Mouse (Mus musculus) cerebellum, postnatal 36 days (tissue): ENCODE data around the gene Trmt10a.

ENCODE experiments used
- DNase-seq, 2 experiments: peaks; one replicate each; pipeline ENCODE4 v3.0.0; 2021 to 2022; ENCODE audit warnings: mixed read lengths in 2 of 2

Gene Trmt10a

DNA sequence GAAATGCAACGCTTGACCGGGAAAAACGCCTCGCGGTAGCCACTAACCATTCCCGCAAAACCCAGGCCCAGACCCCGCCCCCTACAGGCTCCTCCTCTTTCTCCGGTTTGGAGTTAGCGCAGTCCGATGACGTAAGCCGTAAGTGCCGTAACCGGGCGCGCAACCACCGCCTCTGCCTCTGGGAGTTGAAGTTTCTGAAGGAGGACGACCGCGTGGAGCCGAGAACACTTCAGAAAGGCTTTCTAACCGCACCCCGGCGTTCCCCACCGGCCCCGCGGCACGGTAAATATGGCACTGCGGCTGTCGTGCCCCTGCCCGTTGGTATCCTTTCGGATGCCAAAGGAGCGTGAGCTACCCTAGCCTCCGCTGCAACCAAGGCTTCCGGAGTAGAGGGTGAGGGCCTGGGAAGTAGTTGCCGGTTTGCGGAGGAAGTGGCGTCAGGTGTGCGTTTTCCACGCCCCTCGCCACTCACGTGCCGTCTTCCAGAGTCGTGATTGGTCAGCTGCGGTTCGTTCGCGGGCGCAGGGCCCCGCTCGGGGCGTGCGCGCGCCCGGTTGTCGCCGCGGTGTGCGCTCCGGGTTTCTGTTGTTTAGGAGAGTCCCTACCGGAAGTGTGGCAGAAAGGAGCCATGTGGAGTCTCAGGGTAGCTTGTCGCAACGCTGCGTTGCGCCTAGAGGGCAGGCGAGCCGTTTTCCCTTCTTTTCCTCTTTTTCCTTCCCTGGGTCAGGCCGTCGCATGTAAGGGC is at the start of gene Trmt10a:
Trmt10a (plus strand) TSS at position 134 of the 745 bp plus-strand sequence.
- peak; percentile 99 for DNase-seq

DNA sequence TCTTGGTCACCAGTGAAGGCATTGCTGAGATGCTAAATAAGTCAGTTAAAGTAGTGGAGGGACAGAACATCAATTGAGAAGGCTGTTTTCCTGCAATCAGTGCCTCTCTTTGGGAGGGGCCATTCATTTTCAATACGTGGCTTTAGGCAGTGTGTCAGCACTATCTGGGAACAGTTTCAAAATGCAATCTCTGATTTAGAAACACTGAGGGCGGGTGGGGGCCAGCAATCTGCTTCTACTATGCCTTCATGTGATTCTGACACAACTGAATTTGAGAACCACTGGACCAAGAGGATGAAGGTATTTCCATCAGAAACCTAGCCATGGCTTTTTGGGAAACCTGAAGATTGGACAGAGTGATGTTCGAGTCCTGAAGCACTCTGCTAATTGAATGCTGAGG is 47.9 kb upstream of the Trmt10a start:
- no peak for DNase-seq

DNA sequence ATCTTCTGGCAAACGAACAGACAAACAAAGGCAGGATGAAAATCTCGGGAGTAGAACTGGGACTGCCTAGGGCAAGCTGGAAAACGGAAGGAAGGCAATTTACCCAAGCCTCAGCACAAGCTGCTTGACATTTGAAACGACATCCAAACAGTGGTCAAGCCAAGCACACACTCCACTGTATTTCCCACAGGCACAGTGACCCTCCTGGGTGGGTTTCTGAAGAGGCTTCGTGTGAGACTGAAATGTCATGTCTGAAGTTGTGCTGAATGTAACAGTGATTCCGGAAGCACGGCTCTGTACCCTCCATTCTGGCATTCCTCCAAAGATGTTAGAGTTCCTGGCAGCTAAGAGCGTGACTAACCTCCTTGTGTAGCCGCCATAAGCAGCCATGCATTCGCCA is 47.5 kb upstream of the Trmt10a start:
- peak in 1 of 2 experiments; percentile 23 for DNase-seq

DNA sequence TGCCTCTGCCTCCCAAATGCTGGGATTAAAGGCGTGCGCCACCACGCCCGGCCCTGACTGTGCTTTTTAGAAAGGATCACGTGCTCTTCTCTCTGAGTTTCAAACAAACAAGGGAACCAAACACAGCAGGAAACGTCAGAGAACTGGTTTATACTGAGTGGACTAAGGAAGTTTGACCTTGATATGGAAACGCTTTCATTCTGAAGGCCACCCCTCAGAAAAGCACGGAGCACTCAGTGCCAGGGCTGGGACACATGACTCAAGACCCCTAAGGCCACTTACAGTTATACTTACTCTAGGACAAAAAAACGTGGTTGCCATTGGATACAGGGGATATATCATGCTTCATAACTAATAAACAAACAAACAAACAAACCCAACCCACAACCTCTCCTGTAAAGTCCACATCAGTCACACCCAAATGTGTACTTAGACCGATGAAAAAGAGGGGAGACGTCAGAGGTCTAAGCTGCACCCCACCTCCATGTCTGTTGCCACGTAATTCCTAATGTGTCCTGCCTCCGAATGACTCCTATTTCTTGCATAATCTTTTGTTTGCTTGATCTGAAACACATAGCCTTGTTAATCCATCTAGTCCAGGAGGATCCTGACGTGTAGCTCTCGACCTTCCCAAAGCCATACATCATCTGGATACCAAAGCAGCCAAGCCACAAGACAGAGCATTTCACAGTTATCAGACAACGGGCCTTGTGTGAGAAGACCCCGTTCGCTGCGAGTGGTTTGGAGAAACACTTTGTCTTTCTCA is 46.8 kb upstream of the Trmt10a start:
- DNase-seq = no peak

DNA sequence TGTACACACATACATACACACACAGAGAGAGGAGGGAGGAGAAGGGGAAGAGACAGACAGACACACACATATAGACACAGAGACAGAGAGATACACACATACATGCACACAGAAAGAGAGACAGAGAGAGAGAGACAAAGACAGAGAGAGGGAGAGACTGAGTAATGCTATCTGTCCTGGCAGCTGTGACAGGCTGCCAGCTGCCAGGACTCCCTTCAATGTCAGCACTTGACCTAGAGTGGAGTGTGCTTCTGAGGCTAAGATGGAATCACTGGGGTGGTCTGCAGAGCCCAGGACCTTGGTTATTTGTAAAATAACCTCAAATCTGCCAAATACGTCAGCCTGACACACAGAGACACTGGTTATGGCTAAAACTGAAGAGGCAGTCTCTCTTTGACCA is 45.5 kb upstream of the Trmt10a start:
- no peak for DNase-seq

DNA sequence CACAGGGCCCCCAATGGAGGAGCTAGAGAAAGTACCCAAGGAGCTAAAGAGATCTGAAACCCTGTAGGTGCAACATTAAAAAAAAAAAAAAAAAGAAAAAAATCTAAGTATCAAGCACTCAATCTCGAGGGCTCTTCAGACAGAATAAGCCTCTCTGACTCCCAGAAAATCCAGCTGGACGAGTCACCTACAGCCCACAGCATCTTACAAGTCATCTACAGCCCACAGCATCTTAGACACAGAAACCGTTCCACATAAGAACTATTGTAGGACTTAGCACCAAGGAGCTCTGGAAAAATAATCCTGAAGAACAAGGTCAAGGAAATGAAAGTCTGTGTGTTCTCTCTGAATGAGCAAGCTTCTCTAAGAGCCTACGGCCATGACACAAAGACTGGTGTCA is 41.3 kb upstream of the Trmt10a start:
- no peak for DNase-seq

DNA sequence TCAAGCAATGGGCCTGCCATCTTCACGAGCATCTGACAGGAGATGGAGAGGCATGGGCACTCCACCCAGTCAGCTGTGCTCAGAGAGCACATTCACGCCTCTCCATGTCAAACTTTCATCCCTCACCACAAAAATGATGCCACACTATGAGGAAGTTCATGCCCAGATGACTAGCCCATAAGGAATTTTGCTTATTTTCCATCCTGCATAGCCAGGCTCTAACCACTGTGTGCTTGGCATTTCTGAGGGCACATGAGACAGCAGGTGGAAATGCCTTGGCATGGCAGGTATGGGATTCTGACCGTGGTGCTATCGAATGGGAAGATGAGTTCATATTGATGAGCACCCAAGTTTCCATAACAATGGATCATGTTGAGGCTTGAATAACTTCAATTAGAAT is 39.6 kb upstream of the Trmt10a start:
- no peak for DNase-seq

DNA sequence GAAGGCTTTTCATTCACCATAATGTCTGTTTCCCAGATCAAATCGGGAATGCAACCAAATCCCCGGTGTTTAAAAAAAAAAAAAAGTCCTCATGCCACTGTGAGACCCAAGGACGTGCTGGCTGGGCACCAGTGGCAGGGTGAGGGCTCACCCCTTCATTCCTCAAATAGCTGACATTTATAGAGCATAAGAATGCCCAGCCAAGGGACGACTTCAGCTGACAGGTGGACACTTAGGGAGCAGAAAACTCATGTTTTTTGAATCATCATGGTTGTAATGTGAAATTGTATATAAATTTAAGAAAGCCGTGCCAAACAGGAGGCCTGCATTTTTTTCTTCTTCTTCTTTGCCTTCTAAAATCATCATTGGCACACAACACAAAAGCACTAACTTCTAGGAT is 38.2 kb upstream of the Trmt10a start:
- no peak for DNase-seq

DNA sequence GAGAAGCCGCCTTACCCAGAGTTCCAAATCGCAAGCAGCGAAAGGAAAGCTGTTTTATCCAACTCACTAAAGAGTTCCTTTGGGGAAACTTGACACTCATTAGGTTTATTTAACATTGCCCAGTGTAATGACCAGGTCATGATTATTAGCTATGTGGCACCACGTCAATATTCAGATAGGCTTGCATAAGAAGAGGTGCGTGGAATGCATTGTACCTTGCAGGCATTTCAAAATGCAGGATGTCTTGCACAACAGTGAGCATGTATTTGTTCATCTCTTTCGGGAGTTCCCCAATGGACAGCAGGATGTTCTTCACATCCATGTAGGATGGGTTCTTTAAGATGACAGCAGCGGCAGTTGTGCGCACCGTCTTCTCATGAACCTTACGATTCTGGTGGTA is 36.4 kb upstream of the Trmt10a start:
- no peak for DNase-seq

DNA sequence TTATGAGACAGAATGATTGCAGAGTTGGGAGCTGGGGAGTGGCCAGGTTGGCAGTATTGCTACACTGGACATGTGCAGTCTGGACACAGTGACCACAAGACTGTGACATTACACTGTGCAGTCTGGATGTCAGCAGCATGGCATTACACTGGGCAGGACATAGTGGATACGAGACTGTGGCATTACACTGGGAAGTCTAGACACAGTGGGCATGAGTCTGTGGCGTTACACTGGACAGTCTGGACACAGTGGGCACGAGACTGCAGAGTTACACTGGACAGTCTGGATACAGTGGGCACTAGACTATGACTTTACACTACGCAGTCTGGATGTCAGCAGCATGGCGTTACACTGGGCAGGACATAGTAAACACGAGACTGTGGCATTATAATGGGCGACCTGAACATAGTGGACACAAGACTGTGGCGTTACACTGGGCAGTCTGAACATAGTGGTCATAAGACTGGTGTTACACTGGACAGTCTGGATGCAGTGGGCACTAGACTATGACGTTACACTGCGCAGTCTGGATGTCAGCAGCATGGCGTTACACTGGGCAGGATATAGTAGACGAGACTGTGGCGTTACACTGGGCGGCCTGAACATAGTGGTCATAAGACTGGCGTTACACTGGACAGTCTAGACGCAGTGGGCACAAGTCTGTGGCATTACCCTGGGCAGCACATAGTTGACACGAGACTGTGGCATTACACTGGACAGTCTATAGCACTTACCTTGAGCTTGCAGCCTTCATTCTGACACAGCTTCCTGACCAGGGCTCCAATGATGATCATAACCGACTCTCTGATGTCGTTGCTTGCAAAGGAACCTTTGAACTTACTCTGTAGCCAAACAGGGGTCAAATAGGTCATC is 32.1 kb upstream of the Trmt10a start:
- DNase-seq = no peak

DNA sequence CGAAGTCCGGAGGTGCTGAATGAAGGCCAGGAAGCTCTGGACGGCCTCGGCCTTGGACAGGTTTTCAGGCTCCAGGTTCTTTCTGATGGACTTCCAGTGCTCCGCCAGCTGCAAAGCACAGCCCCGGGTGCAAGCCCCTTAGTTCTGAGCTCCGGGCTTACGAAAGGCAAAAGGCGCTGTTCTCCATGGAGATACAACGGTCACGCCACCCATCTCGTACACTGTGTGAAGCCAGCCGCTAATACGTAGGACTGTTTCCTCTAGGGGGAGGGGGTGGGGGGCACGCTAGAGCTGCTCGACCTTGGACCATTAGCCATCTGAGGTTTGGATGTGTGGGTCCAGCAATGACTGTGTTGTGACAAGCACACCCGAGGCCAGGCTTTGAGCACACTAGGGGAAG is 29.1 kb upstream of the Trmt10a start:
- no peak for DNase-seq

DNA sequence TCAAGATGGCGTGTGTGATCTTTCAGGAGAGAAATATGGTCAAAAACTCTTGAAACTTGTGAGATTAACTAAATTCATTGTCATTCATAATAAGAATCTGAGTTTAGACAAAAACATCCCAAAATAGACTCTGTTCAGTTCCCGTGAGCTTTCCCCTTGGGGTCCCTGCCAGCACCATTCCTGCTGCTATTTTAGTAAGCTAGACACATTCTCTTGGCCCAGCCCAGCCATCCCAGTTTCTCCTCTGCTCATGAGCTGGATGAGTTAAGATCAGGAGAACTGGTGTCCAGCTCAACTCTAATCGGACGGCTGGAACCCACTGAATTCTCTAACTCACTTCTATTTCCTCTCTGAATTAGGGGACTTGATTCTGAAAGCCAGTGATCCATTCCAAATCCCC is 26.4 kb upstream of the Trmt10a start:
- no peak for DNase-seq

DNA sequence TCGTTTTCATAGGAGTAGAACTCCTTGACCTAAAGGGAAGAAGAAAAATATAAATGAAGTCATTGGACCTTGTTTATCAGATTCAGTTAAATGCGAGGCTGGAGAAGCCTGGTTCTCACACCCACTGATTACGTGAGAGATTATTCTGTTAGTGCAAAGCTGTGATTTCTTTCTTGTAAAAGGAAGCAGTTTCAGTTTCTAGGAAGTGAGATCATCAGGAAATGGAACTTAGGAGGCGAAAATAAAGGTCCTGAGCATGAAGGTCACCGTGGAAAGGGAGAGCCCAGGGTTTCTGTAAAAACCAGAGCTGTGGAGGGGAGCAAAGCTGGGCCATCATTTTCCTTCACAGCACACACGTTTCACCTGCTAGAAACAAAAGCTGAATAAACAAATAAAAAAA is 24.9 kb upstream of the Trmt10a start:
- DNase-seq = no peak

DNA sequence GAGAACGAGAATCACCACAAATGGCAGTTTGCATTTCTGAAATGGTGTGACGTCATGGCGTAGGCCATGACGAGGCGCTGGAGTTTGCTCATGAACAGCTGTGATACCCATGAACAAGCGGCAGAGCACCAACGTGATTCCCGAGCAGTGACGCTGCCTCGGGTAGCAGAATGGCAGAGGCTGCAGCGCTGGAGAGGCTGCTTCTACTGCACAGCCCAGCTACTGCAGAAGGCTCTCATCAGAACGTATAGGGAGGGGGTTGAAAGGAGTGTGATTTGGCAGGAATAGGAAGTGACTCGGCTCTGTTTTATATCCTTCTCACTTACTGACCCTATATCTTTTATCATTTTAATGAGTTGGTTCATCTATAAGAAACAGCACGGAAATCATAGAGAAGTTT is 24.4 kb upstream of the Trmt10a start:
- DNase-seq = no peak

DNA sequence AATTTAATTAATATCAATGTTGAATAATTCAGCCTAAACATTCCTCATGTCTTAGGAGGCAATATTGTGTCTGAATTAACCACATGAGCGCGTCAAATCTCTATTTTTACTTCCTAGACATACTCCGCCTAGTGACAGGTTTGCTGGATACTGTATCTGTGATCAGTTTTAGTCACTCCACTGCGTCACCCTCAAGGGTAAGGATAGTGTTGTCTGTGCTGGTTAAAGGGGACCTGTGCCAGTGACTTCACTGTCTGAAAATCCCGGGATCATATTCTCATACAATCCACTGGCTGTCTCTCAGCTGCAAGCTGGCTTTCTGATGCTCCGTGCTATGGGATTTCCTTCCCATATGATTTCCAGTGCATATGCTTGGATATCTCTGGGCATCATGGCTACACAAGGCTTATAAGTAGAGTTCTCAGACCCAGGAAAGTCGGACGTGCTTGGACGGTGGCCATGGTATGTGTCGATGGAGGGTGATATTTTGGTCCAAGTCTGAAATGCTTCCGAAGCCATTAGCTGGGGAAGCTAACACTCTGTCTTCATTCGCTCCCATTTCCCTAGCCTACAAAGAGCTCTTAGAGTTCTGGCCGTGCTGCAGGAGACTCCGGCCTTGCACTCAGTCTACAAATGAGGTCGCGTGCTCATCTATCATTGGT is 23.7 kb upstream of the Trmt10a start:
- no peak for DNase-seq

DNA sequence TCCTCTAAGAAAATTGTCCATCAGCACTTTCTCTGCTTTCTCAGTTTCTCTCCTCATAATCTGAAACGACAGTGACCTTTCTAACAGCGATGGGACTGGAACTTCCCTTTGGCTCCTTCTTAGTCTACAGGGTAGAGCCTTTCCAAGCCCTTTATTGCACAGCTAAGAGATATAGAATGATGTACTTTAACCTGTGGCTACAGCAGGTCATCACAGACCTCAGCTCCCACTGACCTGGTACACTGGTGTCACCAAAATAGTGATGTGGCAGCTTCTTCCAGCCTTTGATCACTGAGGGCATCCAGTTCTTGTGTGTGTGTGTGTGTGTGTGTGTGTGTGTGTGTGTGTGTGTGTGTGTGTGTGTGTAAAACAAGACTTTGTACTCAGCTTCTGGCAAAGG is 21.8 kb upstream of the Trmt10a start:
- no peak for DNase-seq

DNA sequence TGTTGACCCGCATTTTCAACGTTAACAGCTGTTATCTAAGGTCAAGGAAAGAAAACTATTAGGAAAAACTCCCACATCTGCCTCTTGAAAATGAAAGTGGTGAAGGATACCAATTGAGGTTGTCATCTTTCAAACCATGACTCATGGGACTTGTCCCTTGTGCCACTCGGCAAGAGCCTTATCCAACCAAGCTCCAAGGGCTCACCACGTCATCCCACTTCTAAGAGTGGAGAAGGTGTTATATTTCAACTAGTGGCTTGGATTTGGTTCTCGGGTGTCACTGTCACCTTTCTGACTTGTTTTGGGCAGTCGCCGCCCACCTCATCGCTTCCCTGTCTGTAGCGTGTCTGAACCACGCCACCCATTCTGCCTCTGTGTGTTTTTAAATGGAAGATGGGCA is 19.4 kb upstream of the Trmt10a start:
- DNase-seq = no peak

DNA sequence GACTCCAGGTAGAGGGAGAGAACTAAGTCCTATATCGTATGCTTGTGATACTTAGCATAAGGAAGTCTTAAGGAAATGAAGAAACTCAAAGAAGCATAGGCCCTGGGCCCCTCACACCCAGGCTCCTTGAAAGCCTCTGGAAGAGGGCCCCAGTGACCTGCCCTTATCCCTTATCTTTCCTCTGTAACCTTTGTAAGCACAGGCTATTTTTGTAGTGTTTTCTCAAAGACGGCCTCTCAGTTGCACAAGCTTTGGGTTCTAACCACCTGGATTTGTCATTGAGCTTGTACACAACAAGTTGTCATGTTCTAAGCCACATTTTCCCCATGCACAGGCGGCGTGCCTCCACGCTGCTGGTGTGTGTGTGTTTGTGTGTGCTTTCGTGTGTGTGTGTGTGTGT is 14.1 kb upstream of the Trmt10a start:
- DNase-seq = no peak

DNA sequence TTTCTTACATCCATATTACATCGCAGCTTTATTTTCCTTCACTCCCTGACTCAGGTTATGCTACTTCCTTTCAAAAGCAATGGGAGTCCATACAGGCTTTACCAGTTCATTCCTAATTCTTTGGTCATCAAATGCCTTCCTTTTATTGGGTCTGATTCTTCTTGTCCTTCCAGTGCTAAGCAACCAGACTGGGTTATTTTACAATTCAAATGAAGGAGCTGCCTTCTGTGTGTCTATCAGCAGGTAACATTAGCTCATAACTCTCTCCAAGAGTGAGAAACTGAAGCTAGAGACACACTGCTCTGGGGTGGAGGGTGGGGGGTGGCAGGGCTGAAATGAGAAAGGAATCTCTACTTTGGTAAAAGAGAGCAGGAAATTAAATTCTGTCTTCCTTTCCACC is 12.6 kb upstream of the Trmt10a start:
- no peak for DNase-seq

DNA sequence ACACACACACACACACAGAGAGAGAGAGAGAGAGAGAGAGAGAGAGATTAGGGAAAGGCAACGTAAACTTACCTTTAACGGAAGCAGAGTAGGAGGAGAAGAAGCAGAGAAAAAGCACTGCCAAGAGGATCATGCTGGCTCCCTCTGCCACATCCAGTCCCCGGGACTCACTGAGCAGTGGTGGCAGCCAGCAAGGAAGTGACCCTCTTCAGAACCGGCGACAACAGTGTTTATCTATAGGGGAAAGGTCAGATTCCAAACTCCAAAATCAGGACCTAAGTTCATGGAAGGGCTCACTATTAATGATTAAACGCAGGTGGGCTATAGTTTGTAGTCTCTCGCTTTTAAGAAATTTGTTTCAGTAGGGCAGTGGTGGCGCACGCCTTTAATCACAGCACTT is 12.1 kb upstream of the Trmt10a start:
- no peak for DNase-seq

DNA sequence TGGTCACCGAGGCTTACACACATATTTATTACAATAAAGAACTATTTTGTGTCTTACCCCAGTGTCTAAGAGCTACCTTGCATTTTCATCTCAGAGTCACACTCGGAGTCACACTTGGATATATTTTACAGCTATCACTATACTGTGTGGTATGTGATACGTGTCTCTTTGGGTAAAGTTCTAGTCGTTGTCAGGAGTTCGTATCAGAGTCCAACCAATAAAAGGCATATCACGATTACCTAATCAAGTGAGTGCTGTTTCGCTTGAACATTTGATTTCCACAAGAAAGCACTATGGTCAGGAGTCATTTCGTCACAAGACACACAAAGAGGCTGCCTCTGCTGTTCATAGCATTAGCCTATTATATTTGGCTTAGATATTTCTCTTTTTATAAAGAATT is 9.8 kb upstream of the Trmt10a start:
- no peak for DNase-seq

DNA sequence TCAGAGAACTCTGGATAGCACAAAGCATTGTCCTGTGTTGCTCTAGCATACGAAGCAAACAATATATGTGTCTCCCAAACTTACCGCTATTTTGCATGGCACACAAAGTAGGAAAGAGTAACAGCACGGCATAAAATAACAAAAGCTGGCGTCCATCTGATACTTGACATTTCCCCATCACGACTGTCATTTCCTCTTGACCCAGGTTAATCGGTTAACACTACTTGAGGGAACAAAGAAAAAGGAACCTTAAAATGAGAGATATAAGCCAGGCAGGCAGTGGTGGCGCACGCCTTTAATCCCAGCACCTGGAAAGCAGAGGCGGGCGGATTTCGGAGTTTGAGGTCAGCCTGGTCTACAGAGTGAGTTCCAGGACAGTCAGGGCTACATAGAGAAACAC is 9.3 kb upstream of the Trmt10a start:
- DNase-seq = no peak

DNA sequence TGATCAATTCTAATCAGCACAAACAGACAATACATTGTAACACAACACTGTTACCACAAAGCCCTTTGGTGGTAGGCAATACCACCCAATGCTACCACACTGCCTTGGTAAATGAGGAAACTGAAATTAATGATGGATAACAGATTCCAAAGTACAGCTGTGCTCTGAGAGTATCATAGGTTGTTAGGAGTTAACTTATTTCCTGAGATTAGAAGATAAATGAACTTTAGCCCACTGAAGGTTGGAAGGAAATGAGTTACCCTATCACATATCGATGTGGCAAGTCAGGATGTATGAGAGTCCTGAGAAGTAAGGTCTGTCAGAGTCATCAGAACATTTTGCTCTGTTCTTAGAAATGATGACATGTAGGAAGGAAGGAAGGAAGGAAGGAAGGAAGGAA is 8.7 kb upstream of the Trmt10a start:
- DNase-seq = no peak
